Mouse (Mus musculus) forebrain, embryonic 13.5 days (tissue): ENCODE measurements around the gene Dcaf15. TPM values are rescaled to one million over a fixed set of nuclear protein-coding genes. Genes with fewer than 3 reads are reported as not detected.

Experiments
- ATAC-seq: fragments of 200-750 bp; cut with Nextera tagmentation; 2 replicates; pipeline ENCODE4 v1.8.0; 2017
- H3K27ac ChIP-seq: fragments of 300-500 bp; sonication (generic); 2 replicates; pipeline ENCODE4 v1.5.1; 2015; ENCODE audit warnings: inconsistent platforms, mild to moderate bottlenecking, moderate library complexity
- H3K27me3 ChIP-seq: fragments of 300-500 bp; sonication (generic); 2 replicates; pipeline ENCODE4 v1.6.1; 2015; ENCODE audit warnings: mild to moderate bottlenecking, inconsistent platforms
- H3K36me3 ChIP-seq: fragments of 300-500 bp; sonication (generic); 2 replicates; pipeline ENCODE4 v1.6.1; 2015; ENCODE audit warnings: mild to moderate bottlenecking, inconsistent platforms; ENCODE audit not compliant: poor library complexity, severe bottlenecking
- H3K4me1 ChIP-seq: fragments of 300-500 bp; sonication (generic); 2 replicates; pipeline ENCODE4 v1.6.1; 2015; ENCODE audit warnings: inconsistent platforms
- H3K4me2 ChIP-seq: fragments of 300-500 bp; sonication (generic); 2 replicates; pipeline ENCODE4 v1.6.1; 2015; ENCODE audit warnings: inconsistent platforms, mild to moderate bottlenecking, moderate library complexity
- H3K4me3 ChIP-seq: fragments of 300-500 bp; sonication (generic); 2 replicates; pipeline ENCODE4 v1.5.1; 2015; ENCODE audit warnings: mild to moderate bottlenecking, inconsistent platforms
- H3K9ac ChIP-seq: fragments of 300-500 bp; sonication (generic); 2 replicates; pipeline ENCODE4 v1.6.1; 2015; ENCODE audit warnings: mild to moderate bottlenecking, inconsistent platforms
- H3K9me3 ChIP-seq: fragments of 300-500 bp; sonication (generic); replicated peaks from 2 replicates; pipeline ENCODE4 v1.6.1; 2016; ENCODE audit warnings: inconsistent platforms
- WGBS: fragments of 180-500 bp; shearing (Covaris S2); methylation state at CpG from one replicate; pipeline ENCODE4 v1.1.7; 2015; 5-methylcytosine and 5-hydroxymethylcytosine counted together
- microRNA counts: library from miRNA; unstranded; fragments of <30 nt; microRNA quantifications from one replicate; lab custom pipeline; 2016
- microRNA-seq: library from miRNA; unstranded; fragments of <30 nt; microRNA quantifications from one replicate; pipeline ENCODE4, GENCODE M21; 2016
- polyA plus RNA-seq: library from polyadenylated mRNA; unstranded; fragments of >200 nt; fragmentation: Nextera tagmentation; extraction: Ambion mirVana; gene quantifications from 2 replicates; pipeline ENCODE4 v1.2.1, GENCODE M21; 2015

Gene Dcaf15
- polyA plus RNA-seq, 1 experiment from 2014 or later: 17.0 TPM

GRCm38 (mm10) chr8:84063861-84064610, 40.5 kb downstream of the Dcaf15 start:
- Histone ChIP-seq H3K4me2 (no peak overlapping the region), H3K36me3 (no peaks in the 10 kb centered on the region), H3K27me3 (no peaks in the 10 kb centered on the region), H3K4me1 (peaks cover 22% of the 10 kb centered on the region), H3K27ac (no peak overlapping the region), H3K9me3 (no peaks in the 10 kb centered on the region), H3K9ac (no peak overlapping the region), H3K4me3 (no peak overlapping the region)
- ATAC-seq: no peak
- WGBS: 81% methylated on average over 8 of the region's 8 CpGs

- 85% methylated on average over 2 of the region's 2 CpGs for WGBS
- H3K36me3 ChIP-seq: no peaks in the 10 kb centered on the region
- H3K27ac ChIP-seq: no peak overlapping the region
- no peak overlapping the region for H3K4me2 ChIP-seq
- no peaks in the 10 kb centered on the region for H3K9me3 ChIP-seq
- no peak overlapping the region for H3K9ac ChIP-seq
- no peaks in the 10 kb centered on the region for H3K4me1 ChIP-seq
- no peaks in the 10 kb centered on the region for H3K27me3 ChIP-seq
- H3K4me3 ChIP-seq: no peak overlapping the region
- ATAC-seq: no peak
Observed at GRCm38 (mm10) chr8:84060245-84060644, 44.3 kb downstream of the Dcaf15 start.

GRCm38 (mm10) chr8:84059226-84059625, 45.3 kb downstream of the Dcaf15 start:
- no peak for ATAC-seq
- 96% methylated on average over 2 of the region's 2 CpGs for WGBS
- Histone ChIP-seq H3K9me3 (no peaks in the 10 kb centered on the region), H3K4me1 (no peaks in the 10 kb centered on the region), H3K27me3 (no peaks in the 10 kb centered on the region), H3K9ac (no peak overlapping the region), H3K27ac (no peak overlapping the region), H3K4me2 (no peak overlapping the region), H3K36me3 (no peaks in the 10 kb centered on the region), H3K4me3 (no peak overlapping the region)

GRCm38 (mm10) chr8:84057827-84058226, 46.7 kb downstream of the Dcaf15 start:
- Histone ChIP-seq H3K36me3 (no peaks in the 10 kb centered on the region), H3K4me3 (no peak overlapping the region), H3K27ac (no peak overlapping the region), H3K4me2 (no peak overlapping the region), H3K9me3 (no peaks in the 10 kb centered on the region), H3K4me1 (no peaks in the 10 kb centered on the region), H3K27me3 (no peaks in the 10 kb centered on the region), H3K9ac (no peak overlapping the region)
- WGBS: 100% methylated on average over 1 of the region's 1 CpGs
- ATAC-seq: no peak

GRCm38 (mm10) chr8:84053229-84053628, 51.3 kb downstream of the Dcaf15 start:
- no peak overlapping the region for H3K9ac ChIP-seq
- no peaks in the 10 kb centered on the region for H3K4me1 ChIP-seq
- 97% methylated on average over 5 of the region's 5 CpGs for WGBS
- H3K27me3 ChIP-seq: no peaks in the 10 kb centered on the region
- H3K4me3 ChIP-seq: no peak overlapping the region
- H3K36me3 ChIP-seq: no peaks in the 10 kb centered on the region
- no peak for ATAC-seq
- no peaks in the 10 kb centered on the region for H3K9me3 ChIP-seq
- no peak overlapping the region for H3K4me2 ChIP-seq
- H3K27ac ChIP-seq: no peak overlapping the region

- H3K9ac ChIP-seq: no peak overlapping the region
- no peaks in the 10 kb centered on the region for H3K27me3 ChIP-seq
- H3K4me3 ChIP-seq: no peak overlapping the region
Observed at GRCm38 (mm10) chr8:84052746-84053145, 51.8 kb downstream of the Dcaf15 start.

GRCm38 (mm10) chr8:84048171-84048570, 56.4 kb downstream of the Dcaf15 start:
- no peak for ATAC-seq
- H3K27ac ChIP-seq: no peak overlapping the region
- H3K36me3 ChIP-seq: no peaks in the 10 kb centered on the region

More at GRCm38 (mm10) chr8:84052746-84053145, 51.8 kb downstream of the Dcaf15 start:
- 88% methylated on average over 3 of the region's 3 CpGs for WGBS
- Histone ChIP-seq H3K4me1 (no peaks in the 10 kb centered on the region), H3K36me3 (no peaks in the 10 kb centered on the region), H3K27ac (no peak overlapping the region), H3K9me3 (no peaks in the 10 kb centered on the region), H3K4me2 (no peak overlapping the region)
- no peak for ATAC-seq

More at GRCm38 (mm10) chr8:84048171-84048570, 56.4 kb downstream of the Dcaf15 start:
- Histone ChIP-seq H3K4me2 (no peak overlapping the region), H3K27me3 (peaks cover 28% of the 10 kb centered on the region), H3K4me3 (no peak overlapping the region), H3K9ac (no peak overlapping the region), H3K9me3 (0 out of 2 replicates have a peak, but pooled peaks cover 2% of the 10 kb centered on the region), H3K4me1 (peaks cover 10% of the 10 kb centered on the region; the same call in 1 of the 2 replicates)
- WGBS: 83% methylated on average over 5 of the region's 5 CpGs

MicroRNAs within 50 kb of the gene (microRNA counts, 519-probe panel; counts per million panel counts)
- microRNA mmu-miR-709 (lab: Ali Mortazavi, UCI): 1,391 counts per million, percentile 55 among the panel's probes with 10 or more counts

Small RNA genes within 50 kb of the gene (microRNA-seq; reads per million reads assigned to microRNA genes)
- not detected for gene Mir709

Other genes with a start within 250 kb of the Dcaf15 start
- 32.8 and 38.5 TPM in 2 replicates for gene Adgrl1, start 204.7 kb downstream of the Dcaf15 start, polyA plus RNA-seq
- gene Gm10644, start 149.6 kb downstream of the Dcaf15 start, polyA plus RNA-seq: 0.67 and 0.98 TPM in 2 replicates
- 44.0 and 44.9 TPM in 2 replicates for gene Asf1b, start 149.3 kb downstream of the Dcaf15 start, polyA plus RNA-seq
- 146 and 148 TPM in 2 replicates for gene Prkaca, start 131.8 kb downstream of the Dcaf15 start, polyA plus RNA-seq
- 9.5 and 10.2 TPM in 2 replicates for gene Samd1, start 107.1 kb downstream of the Dcaf15 start, polyA plus RNA-seq
- 1.00 and 1.2 TPM in 2 replicates for gene 1700067K01Rik, start 103.3 kb downstream of the Dcaf15 start, polyA plus RNA-seq
- 0.37 TPM in 1 of 2 replicates, not detected in the other for gene 2210011C24Rik, start 92.6 kb downstream of the Dcaf15 start, polyA plus RNA-seq
- 1.9 and 2.1 TPM in 2 replicates for gene Palm3, start 83.3 kb downstream of the Dcaf15 start, polyA plus RNA-seq
- 0.23 and 0.29 TPM in 2 replicates for gene Il27ra, start 62.2 kb downstream of the Dcaf15 start, polyA plus RNA-seq
- gene Rln3, start 59.8 kb downstream of the Dcaf15 start, polyA plus RNA-seq: not detected in 2 replicates
- gene Gm10643, start 39.6 kb downstream of the Dcaf15 start, polyA plus RNA-seq: 1.1 and 1.5 TPM in 2 replicates
- gene Rfx1, start 37.9 kb downstream of the Dcaf15 start, polyA plus RNA-seq: 6.7 and 8.3 TPM in 2 replicates
- gene Podnl1, start 21.2 kb upstream of the Dcaf15 start, polyA plus RNA-seq: 0.24 and 0.27 TPM in 2 replicates
- gene Cc2d1a, start 43.2 kb upstream of the Dcaf15 start, polyA plus RNA-seq: 18.6 and 24.1 TPM in 2 replicates
- gene 4930432K21Rik, start 43.3 kb upstream of the Dcaf15 start, polyA plus RNA-seq: 2.2 and 2.3 TPM in 2 replicates
- 4.7 and 6.5 TPM in 2 replicates for gene Nanos3, start 80.4 kb upstream of the Dcaf15 start, polyA plus RNA-seq
- 43.1 and 44.0 TPM in 2 replicates for gene Zswim4, start 132.3 kb upstream of the Dcaf15 start, polyA plus RNA-seq
- gene D8Ertd738e, start 145.0 kb upstream of the Dcaf15 start, polyA plus RNA-seq: 294 and 310 TPM in 2 replicates
- 57.3 and 64.1 TPM in 2 replicates for gene Mri1, start 152.6 kb upstream of the Dcaf15 start, polyA plus RNA-seq
- 26.8 and 28.9 TPM in 2 replicates for gene Ccdc130, start 165.6 kb upstream of the Dcaf15 start, polyA plus RNA-seq